9 mouse cellular contexts compared by ENCODE assay signal in genomic region chr2:132652476-132652875, GRCm38 (mm10). TPM values are rescaled to one million over a fixed set of nuclear protein-coding genes. Genes with fewer than 3 reads are reported as not detected.
DNase-seq lines count a peak whose midpoint lies in the region; ATAC-seq and TF ChIP-seq lines count a peak whose summit lies in the region.
"Had no signal": no experiment of that assay in that cellular context is flagged by ENCODE, and none has a peak within 500 bp of the region (broad histone marks: within the 10 kb centered on the region; RNA-seq: fewer than 3 reads in every experiment).

No protein-coding gene starts in this region.

- no peaks in the 10 kb centered on the region; the same call in 1 of the 2 replicates for H3K79me2 ChIP-seq in liver, adult 2 months (ENCODE audit: control insufficient read depth, insufficient read depth, low read length)

- no peak for TF ChIP-seq CTCF in liver, adult 2 months (IDR thresholded peaks at IDR 0.05; ENCODE audit: low read depth, low read length)
- TF ChIP-seq CTCF in liver, postnatal 0 days (IDR thresholded peaks at IDR 0.05; ENCODE audit: low read depth) = no peak

- H3K27ac ChIP-seq in liver, adult 2 months (replicated peaks; ENCODE audit: insufficient read depth, low read depth, low read length) = no peak overlapping the region
- no peak overlapping the region for H3K27ac ChIP-seq in liver, postnatal 0 days (ENCODE audit: low read depth)
- H3K27ac ChIP-seq in neural tube, embryonic 13.5 days (replicated peaks) = no peak overlapping the region

- no peaks in the 10 kb centered on the region for H3K27me3 ChIP-seq in liver, adult 2 months (ENCODE audit: control insufficient read depth, insufficient read depth, low read length)
- H3K27me3 ChIP-seq in liver, postnatal 0 days (ENCODE audit: insufficient read depth, low read length) = no peaks in the 10 kb centered on the region
- H3K27me3 ChIP-seq in neural tube, embryonic 13.5 days = no peaks in the 10 kb centered on the region

- peaks cover 10% of the 10 kb centered on the region; the same call in 1 of the 2 replicates for H3K4me1 ChIP-seq in liver, adult 2 months (ENCODE audit: control insufficient read depth, insufficient read depth, low read length)
- peaks cover 6% of the 10 kb centered on the region; the same call in 1 of the 2 replicates for H3K4me1 ChIP-seq in liver, postnatal 0 days (ENCODE audit: insufficient read depth)
- H3K4me1 ChIP-seq in neural tube, embryonic 13.5 days (replicated peaks) = 0 out of 2 replicates have a peak, but pooled peaks cover 7% of the 10 kb centered on the region

- H3K9me3 ChIP-seq in liver, postnatal 0 days (ENCODE audit: low read length) = no peaks in the 10 kb centered on the region
- H3K9me3 ChIP-seq in neural tube, embryonic 13.5 days = no peaks in the 10 kb centered on the region

- DNase-seq in liver, adult 2 months (ENCODE audit: extremely low read depth, low read depth, low spot score) = peak; percentile 79
- DNase-seq in liver, postnatal 0 days = no peak
- DNase-seq in adrenal gland, postnatal 36 days = peak; percentile 63 to 70
- DNase-seq in kidney, adult 8-10 months = peak; percentile 23 to 43
- no peak for DNase-seq in cerebellum, adult 8-10 months
- DNase-seq in cerebellum, adult 11 months = no peak
- DNase-seq in spleen, adult 18-20 months = no peak
- DNase-seq: lung, postnatal 14 days had no signal

- no peak for ATAC-seq in liver, postnatal 0 days
- peak; percentile 59; the same call in 1 of the 2 replicates for ATAC-seq in neural tube, embryonic 13.5 days (ENCODE audit: low read depth)

- H3K9ac ChIP-seq in liver, adult 2 months (ENCODE audit: low read depth, low read length) = no peak overlapping the region
- H3K9ac ChIP-seq in liver, postnatal 0 days (replicated peaks) = no peak overlapping the region
- no peak overlapping the region for H3K9ac ChIP-seq in neural tube, embryonic 13.5 days

- no peaks in the 10 kb centered on the region for H3K36me3 ChIP-seq in liver, adult 2 months (ENCODE audit: control insufficient read depth, insufficient read depth, low read length)
- no peaks in the 10 kb centered on the region for H3K36me3 ChIP-seq in liver, postnatal 0 days (replicated peaks; ENCODE audit: insufficient read depth, low read length)
- no peaks in the 10 kb centered on the region for H3K36me3 ChIP-seq in neural tube, embryonic 13.5 days

- 59% methylated on average over 10 of the region's 10 CpGs for WGBS in liver, adult 2 months
- WGBS in liver, postnatal 0 days (ENCODE audit: insufficient replicate concordance) = 69% methylated on average over 10 of the region's 10 CpGs
- WGBS in neural tube, embryonic 13.5 days = 47% methylated on average over 10 of the region's 10 CpGs

- no peak overlapping the region for H3K4me2 ChIP-seq in liver, postnatal 0 days (ENCODE audit: low read depth, low read length)
- H3K4me2 ChIP-seq in neural tube, embryonic 13.5 days = no peak overlapping the region

- no peak for TF ChIP-seq EP300 in liver, postnatal 0 days (IDR thresholded peaks at IDR 0.05; ENCODE audit: low read depth)

- TF ChIP-seq POLR2A in liver, adult 2 months (IDR thresholded peaks at IDR 0.05; ENCODE audit: extremely low read depth, insufficient read depth, low read length) = no peak

- no peak overlapping the region for H3K4me3 ChIP-seq in liver, adult 2 months (ENCODE audit: insufficient read depth, low read depth, low read length)
- no peak overlapping the region for H3K4me3 ChIP-seq in liver, postnatal 0 days (ENCODE audit: low read depth, low read length)
- no peak overlapping the region for H3K4me3 ChIP-seq in neural tube, embryonic 13.5 days

RNA-seq across cellular contexts. Expression of gene Shld1, which starts 34.3 kb away (rescaled TPM):
- 14.1 and 17.1 TPM in 2 replicates for total RNA-seq in liver, adult 2 months (2014; rRNA removed)
- 7.6 and 8.7 TPM in 2 replicates for polyA plus RNA-seq in liver, adult 2 months (2012; rRNA removed)
- 9.5 and 11.1 TPM in 2 replicates for polyA plus RNA-seq in liver, postnatal 0 days (2015; fragmentation: Nextera tagmentation; extraction: Ambion mirVana)
- total RNA-seq in adrenal gland, postnatal 36 days (2021) = 10 to 100 TPM in 1 of 2 experiments, 1 to 10 TPM in 1; 7.7 to 12.8 TPM
- 21.5 and 24.7 TPM in 2 replicates for polyA plus RNA-seq in neural tube, embryonic 13.5 days (2015; fragmentation: Nextera tagmentation; extraction: Ambion mirVana)

Comparison
In these comparisons a context has a peak if more than half of its experiments do, and no peak if none do; other contexts are left out.
1. DNase-seq: peak in liver, adult 2 months (single experiment), adrenal gland, postnatal 36 days (2 of 2) and kidney, adult 8-10 months (2 of 2); none in liver, postnatal 0 days (single experiment), cerebellum, adult 8-10 months (single experiment), cerebellum, adult 11 months (single experiment) and spleen, adult 18-20 months (0 of 2).